Mouse (Mus musculus): ENCODE results near the gene Wdr60. TPM values are rescaled to one million over a fixed set of nuclear protein-coding genes. Genes with fewer than 3 reads are reported as not detected.
A peak's percentile ranks its signal among the peaks of the same experiment; 100 is the strongest.

Wdr60 gene
- polyA plus RNA-seq, 1 experiment from 2014 or later: 9.5 TPM

GRCm38 (mm10) chr12:116269450-116269849 is 6.6 kb upstream of the Wdr60 start:
- no peak for DNase-seq (ENCODE audit: low spot score)

GRCm38 (mm10) chr12:116265275-116265674 is 2.5 kb upstream of the Wdr60 start:
- DNase-seq (ENCODE audit: low spot score): no peak

- DNase-seq (ENCODE audit: low spot score): no peak
Observed at GRCm38 (mm10) chr12:116264756-116265155, 1.9 kb upstream of the Wdr60 start.

- no peak for DNase-seq (ENCODE audit: low spot score)
Observed at GRCm38 (mm10) chr12:116258321-116258720, 4.5 kb downstream of the Wdr60 start.

- no peak for DNase-seq (ENCODE audit: low spot score)
Observed at GRCm38 (mm10) chr12:116255636-116256035, 7.2 kb downstream of the Wdr60 start.

- peak; percentile 77 for DNase-seq (ENCODE audit: low spot score)
Observed at GRCm38 (mm10) chr12:116254652-116255051, 8.2 kb downstream of the Wdr60 start.

GRCm38 (mm10) chr12:116244601-116245000 is 18.2 kb downstream of the Wdr60 start:
- DNase-seq (ENCODE audit: low spot score): no peak

GRCm38 (mm10) chr12:116238803-116239202 is 24.0 kb downstream of the Wdr60 start:
- DNase-seq (ENCODE audit: low spot score): no peak

- DNase-seq (ENCODE audit: low spot score): no peak
Observed at GRCm38 (mm10) chr12:116238370-116238769, 24.5 kb downstream of the Wdr60 start.

GRCm38 (mm10) chr12:116236658-116237057 is 26.2 kb downstream of the Wdr60 start:
- DNase-seq (ENCODE audit: low spot score): no peak

- peak; percentile 39 for DNase-seq (ENCODE audit: low spot score)
Observed at GRCm38 (mm10) chr12:116235356-116235755, 27.5 kb downstream of the Wdr60 start.

GRCm38 (mm10) chr12:116232061-116232460 is 30.8 kb downstream of the Wdr60 start:
- no peak for DNase-seq (ENCODE audit: low spot score)

GRCm38 (mm10) chr12:116231612-116232011 is 31.2 kb downstream of the Wdr60 start:
- no peak for DNase-seq (ENCODE audit: low spot score)

GRCm38 (mm10) chr12:116229451-116229850 is 33.4 kb downstream of the Wdr60 start:
- no peak for DNase-seq (ENCODE audit: low spot score)

GRCm38 (mm10) chr12:116226289-116227057 is 36.3 kb downstream of the Wdr60 start:
- no peak for DNase-seq (ENCODE audit: low spot score)

GRCm38 (mm10) chr12:116223107-116223506 is 39.7 kb downstream of the Wdr60 start:
- DNase-seq (ENCODE audit: low spot score): no peak

- no peak for DNase-seq (ENCODE audit: low spot score)
Observed at GRCm38 (mm10) chr12:116207486-116207885, 55.3 kb downstream of the Wdr60 start.

GRCm38 (mm10) chr12:116205726-116206125 is 57.1 kb downstream of the Wdr60 start:
- no peak for DNase-seq (ENCODE audit: low spot score)

GRCm38 (mm10) chr12:116202176-116202981 is 60.4 kb downstream of the Wdr60 start:
- DNase-seq (ENCODE audit: low spot score): peak; percentile 59

- peak; percentile 69 for DNase-seq (ENCODE audit: low spot score)
Observed at GRCm38 (mm10) chr12:116198791-116199190, 64.0 kb downstream of the Wdr60 start.

- no peak for DNase-seq (ENCODE audit: low spot score)
Observed at GRCm38 (mm10) chr12:116196221-116196620, 66.6 kb downstream of the Wdr60 start.

- no peak for DNase-seq (ENCODE audit: low spot score)
Observed at GRCm38 (mm10) chr12:116194641-116195040, 68.2 kb downstream of the Wdr60 start.

Data from thymus, postnatal 0 days (tissue).